Mouse (Mus musculus) bone marrow, adult 2 months (tissue): ENCODE results near the gene Ndufa1.

Source experiments
- CTCF ChIP-seq: fragments of 200-500 bp; IDR thresholded peaks from 2 replicates; pipeline ENCODE4 v1.5.1; 2011; ENCODE audit warnings: low read length, control low read depth; ENCODE audit not compliant: control insufficient read depth, insufficient read depth
- POLR2A ChIP-seq: fragments of 200-500 bp; IDR thresholded peaks from 2 replicates; pipeline ENCODE4 v1.6.1; 2011; ENCODE audit warnings: low read depth, mild to moderate bottlenecking, control low read depth, low read length, borderline replicate concordance; ENCODE audit not compliant: control insufficient read depth

GRCm38 (mm10) chrX:37144954-37145353 is 46.0 kb downstream of the Ndufa1 start:
- 0 out of 2 replicates have a peak, but pooled peaks have one; percentile 29 for TF ChIP-seq CTCF
- no peak for TF ChIP-seq POLR2A
